Mouse (Mus musculus) forebrain, embryonic 12.5 days (tissue): Measurements from ENCODE around the gene Gm2696. TPM values are rescaled to one million over a fixed set of nuclear protein-coding genes. Genes with fewer than 3 reads are reported as not detected.

Source experiments
- ATAC-seq: fragments of 200-750 bp; cut with Nextera tagmentation; 2 replicates; pipeline ENCODE4 v1.8.0; 2017; ENCODE audit warnings: moderate TSS enrichment; ENCODE audit not compliant: low FRiP score
- H3K27ac ChIP-seq: fragments of 300-500 bp; sonication (generic); 2 replicates; pipeline ENCODE4 v1.5.1; 2016; ENCODE audit warnings: mild to moderate bottlenecking
- H3K27me3 ChIP-seq: fragments of 300-500 bp; sonication (generic); 2 replicates; pipeline ENCODE4 v1.6.1; 2016; ENCODE audit warnings: mild to moderate bottlenecking
- H3K36me3 ChIP-seq: fragments of 300-500 bp; sonication (generic); replicated peaks from 2 replicates; pipeline ENCODE4 v1.6.1; 2016; ENCODE audit warnings: mild to moderate bottlenecking
- H3K4me1 ChIP-seq: fragments of 300-500 bp; sonication (generic); 2 replicates; pipeline ENCODE4 v1.6.1; 2016
- H3K4me2 ChIP-seq: fragments of 300-500 bp; sonication (generic); 2 replicates; pipeline ENCODE4 v1.6.1; 2016; ENCODE audit warnings: mild to moderate bottlenecking, moderate library complexity
- H3K4me3 ChIP-seq: fragments of 300-500 bp; sonication (generic); replicated peaks from 2 replicates; pipeline ENCODE4 v1.5.1; 2016; ENCODE audit warnings: mild to moderate bottlenecking
- H3K9ac ChIP-seq: fragments of 300-500 bp; sonication (generic); 2 replicates; pipeline ENCODE4 v1.6.1; 2016; ENCODE audit warnings: mild to moderate bottlenecking
- H3K9me3 ChIP-seq: fragments of 300-500 bp; sonication (generic); 2 replicates; pipeline ENCODE4 v1.6.1; 2016
- WGBS: fragments of 180-500 bp; shearing (Covaris S2); methylation state at CpG from one replicate; pipeline ENCODE4 v1.1.7; 2016; 5-methylcytosine and 5-hydroxymethylcytosine counted together
- polyA plus RNA-seq: library from polyadenylated mRNA; unstranded; fragments of >200 nt; fragmentation: Nextera tagmentation; extraction: Ambion mirVana; gene quantifications from 2 replicates; pipeline ENCODE4 v1.2.1, GENCODE M21; 2016

The Gm2696 gene
- polyA plus RNA-seq, 1 experiment from 2014 or later: not detected

GRCm38 (mm10) chr10:77798921-77799508 lies 15.5 kb upstream of the Gm2696 start, which contains the start of gene Gm19668:
TSS of gene Gm19668 (minus strand) at chr10:77799133.
- ATAC-seq: no peak
- H3K27me3 ChIP-seq: no peaks in the 10 kb centered on the region
- H3K4me1 ChIP-seq: peaks cover 16% of the 10 kb centered on the region; the same call in 1 of the 2 replicates
- no peak within 1 kb of the TSS for H3K4me3 ChIP-seq
- H3K27ac ChIP-seq: peak within 1 kb of the TSS; percentile 70
- 71% methylated on average over 8 of the region's 8 CpGs for WGBS
- H3K9me3 ChIP-seq: no peaks in the 10 kb centered on the region
- H3K9ac ChIP-seq: no peak within 1 kb of the TSS
- no peaks in the 10 kb centered on the region for H3K36me3 ChIP-seq
- no peak within 1 kb of the TSS for H3K4me2 ChIP-seq

GRCm38 (mm10) chr10:77804095-77804494 lies 10.4 kb upstream of the Gm2696 start:
- Histone ChIP-seq H3K4me2 (no peak overlapping the region), H3K27ac (no peak overlapping the region), H3K4me1 (0 out of 2 replicates have a peak, but pooled peaks cover under 1% of the 10 kb centered on the region), H3K36me3 (no peaks in the 10 kb centered on the region), H3K27me3 (no peaks in the 10 kb centered on the region), H3K4me3 (no peak overlapping the region), H3K9me3 (no peaks in the 10 kb centered on the region), H3K9ac (no peak overlapping the region)
- ATAC-seq: no peak
- 84% methylated on average over 3 of the region's 3 CpGs for WGBS

- no peak for ATAC-seq
- 66% methylated on average over 5 of the region's 5 CpGs for WGBS
- no peaks in the 10 kb centered on the region for H3K4me1 ChIP-seq
- H3K9me3 ChIP-seq: peaks cover 6% of the 10 kb centered on the region; the same call in 1 of the 2 replicates
- H3K27me3 ChIP-seq: no peaks in the 10 kb centered on the region
- H3K9ac ChIP-seq: no peak within 1 kb of the TSS
- no peaks in the 10 kb centered on the region for H3K36me3 ChIP-seq
- H3K4me3 ChIP-seq: no peak within 1 kb of the TSS
- H3K27ac ChIP-seq: no peak within 1 kb of the TSS
- no peak within 1 kb of the TSS for H3K4me2 ChIP-seq
These were observed 2.7 kb upstream of the Gm2696 start, which contains the start of gene Gm9507 for GRCm38 (mm10) chr10:77811743-77812142. TSS of gene Gm9507 (minus strand) at chr10:77811843.

GRCm38 (mm10) chr10:77815514-77815913 lies 1.0 kb downstream of the Gm2696 start:
- WGBS: 27% methylated on average over 5 of the region's 5 CpGs
- H3K9ac ChIP-seq: no peak overlapping the region
- H3K4me1 ChIP-seq: no peaks in the 10 kb centered on the region
- H3K9me3 ChIP-seq: no peaks in the 10 kb centered on the region
- ATAC-seq: no peak
- no peaks in the 10 kb centered on the region for H3K36me3 ChIP-seq
- H3K27me3 ChIP-seq: no peaks in the 10 kb centered on the region
- H3K4me3 ChIP-seq: no peak overlapping the region
- no peak overlapping the region for H3K4me2 ChIP-seq
- H3K27ac ChIP-seq: no peak overlapping the region

GRCm38 (mm10) chr10:77818523-77818922 lies 4.0 kb downstream of the Gm2696 start:
- Histone ChIP-seq H3K9me3 (no peaks in the 10 kb centered on the region), H3K9ac (no peak overlapping the region), H3K4me2 (no peak overlapping the region), H3K27ac (no peak overlapping the region), H3K4me3 (no peak overlapping the region), H3K4me1 (no peaks in the 10 kb centered on the region), H3K36me3 (no peaks in the 10 kb centered on the region), H3K27me3 (no peaks in the 10 kb centered on the region)
- ATAC-seq: no peak
- WGBS: 97% methylated on average over 4 of the region's 4 CpGs

- no peak for ATAC-seq
- Histone ChIP-seq H3K27ac (no peak overlapping the region), H3K36me3 (no peaks in the 10 kb centered on the region), H3K9me3 (no peaks in the 10 kb centered on the region), H3K4me2 (no peak overlapping the region), H3K4me1 (no peaks in the 10 kb centered on the region), H3K4me3 (no peak overlapping the region), H3K27me3 (no peaks in the 10 kb centered on the region), H3K9ac (no peak overlapping the region)
- 28% methylated on average over 4 of the region's 4 CpGs for WGBS
These were observed 4.7 kb downstream of the Gm2696 start for GRCm38 (mm10) chr10:77819203-77819602.

GRCm38 (mm10) chr10:77826951-77827350 lies 12.5 kb downstream of the Gm2696 start, which contains the start of gene Krtap10-4:
TSS of gene Krtap10-4 (minus strand) at chr10:77827095.
- no peak within 1 kb of the TSS for H3K27ac ChIP-seq
- no peak within 1 kb of the TSS for H3K4me3 ChIP-seq
- no peak within 1 kb of the TSS for H3K9ac ChIP-seq
- H3K9me3 ChIP-seq: no peaks in the 10 kb centered on the region
- WGBS: 73% methylated on average over 6 of the region's 6 CpGs
- no peak within 1 kb of the TSS for H3K4me2 ChIP-seq
- no peaks in the 10 kb centered on the region for H3K36me3 ChIP-seq
- H3K4me1 ChIP-seq: no peaks in the 10 kb centered on the region
- ATAC-seq: no peak
- no peaks in the 10 kb centered on the region for H3K27me3 ChIP-seq

- Histone ChIP-seq H3K4me2 (no peak within 1 kb of the TSS), H3K9ac (no peak within 1 kb of the TSS), H3K4me1 (no peaks in the 10 kb centered on the region; the same call in 1 of the 2 replicates), H3K9me3 (no peaks in the 10 kb centered on the region), H3K36me3 (no peaks in the 10 kb centered on the region), H3K27me3 (no peaks in the 10 kb centered on the region), H3K27ac (no peak within 1 kb of the TSS), H3K4me3 (no peak within 1 kb of the TSS)
- ATAC-seq: no peak
- 70% methylated on average over 9 of the region's 9 CpGs for WGBS
These were observed 21.2 kb downstream of the Gm2696 start, which contains the start of gene Krtap10-10 for GRCm38 (mm10) chr10:77835647-77836046. TSS of gene Krtap10-10 (plus strand) at chr10:77835947.

GRCm38 (mm10) chr10:77839006-77839405 lies 24.5 kb downstream of the Gm2696 start:
- no peak for ATAC-seq
- Histone ChIP-seq H3K4me1 (no peaks in the 10 kb centered on the region; the same call in 1 of the 2 replicates), H3K4me2 (no peak overlapping the region), H3K36me3 (no peaks in the 10 kb centered on the region), H3K4me3 (no peak overlapping the region), H3K27me3 (no peaks in the 10 kb centered on the region), H3K9me3 (peaks cover 5% of the 10 kb centered on the region; the same call in 1 of the 2 replicates), H3K27ac (no peak overlapping the region), H3K9ac (no peak overlapping the region)
- WGBS: 83% methylated on average over 6 of the region's 6 CpGs

GRCm38 (mm10) chr10:77846503-77846902 lies 32.0 kb downstream of the Gm2696 start, which contains the start of gene Gm36176:
TSS of gene Gm36176 (plus strand) at chr10:77846803.
- no peak within 1 kb of the TSS for H3K9ac ChIP-seq
- H3K27ac ChIP-seq: no peak within 1 kb of the TSS
- ATAC-seq: no peak
- H3K9me3 ChIP-seq: peaks cover 5% of the 10 kb centered on the region; the same call in 1 of the 2 replicates
- H3K27me3 ChIP-seq: no peaks in the 10 kb centered on the region
- WGBS: 72% methylated on average over 2 of the region's 3 CpGs
- H3K4me3 ChIP-seq: no peak within 1 kb of the TSS
- H3K4me2 ChIP-seq: no peak within 1 kb of the TSS
- H3K4me1 ChIP-seq: no peaks in the 10 kb centered on the region
- no peaks in the 10 kb centered on the region for H3K36me3 ChIP-seq

GRCm38 (mm10) chr10:77846961-77847360 lies 32.5 kb downstream of the Gm2696 start:
- H3K4me1 ChIP-seq: no peaks in the 10 kb centered on the region
- no peak overlapping the region for H3K4me2 ChIP-seq
- H3K36me3 ChIP-seq: no peaks in the 10 kb centered on the region
- no peak overlapping the region for H3K9ac ChIP-seq
- H3K27me3 ChIP-seq: no peaks in the 10 kb centered on the region
- no peak overlapping the region for H3K27ac ChIP-seq
- H3K9me3 ChIP-seq: peaks cover 5% of the 10 kb centered on the region; the same call in 1 of the 2 replicates
- no peak overlapping the region for H3K4me3 ChIP-seq
- 10% methylated on average over 2 of the region's 2 CpGs for WGBS
- ATAC-seq: no peak

- peaks cover 5% of the 10 kb centered on the region; the same call in 1 of the 2 replicates for H3K9me3 ChIP-seq
- H3K27me3 ChIP-seq: no peaks in the 10 kb centered on the region
- 82% methylated on average over 2 of the region's 2 CpGs for WGBS
- no peaks in the 10 kb centered on the region for H3K4me1 ChIP-seq
- H3K9ac ChIP-seq: no peak overlapping the region
- ATAC-seq: no peak
- H3K4me3 ChIP-seq: no peak overlapping the region
- no peak overlapping the region for H3K4me2 ChIP-seq
- H3K27ac ChIP-seq: no peak overlapping the region
- no peaks in the 10 kb centered on the region for H3K36me3 ChIP-seq
These were observed 33.1 kb downstream of the Gm2696 start for GRCm38 (mm10) chr10:77847538-77847937.

GRCm38 (mm10) chr10:77852559-77852958 lies 38.1 kb downstream of the Gm2696 start, which contains the start of gene Gm10318:
TSS of gene Gm10318 (plus strand) at chr10:77852859.
- Histone ChIP-seq H3K4me3 (no peak within 1 kb of the TSS), H3K4me1 (no peaks in the 10 kb centered on the region), H3K4me2 (no peak within 1 kb of the TSS), H3K9me3 (no peaks in the 10 kb centered on the region), H3K27ac (no peak within 1 kb of the TSS), H3K9ac (no peak within 1 kb of the TSS), H3K27me3 (no peaks in the 10 kb centered on the region), H3K36me3 (no peaks in the 10 kb centered on the region)
- WGBS: 69% methylated on average over 9 of the region's 9 CpGs
- no peak for ATAC-seq
